Mouse (Mus musculus) forebrain, embryonic 12.5 days (tissue): ENCODE measurements at regions not wholly inside any gene's neighbourhood (a gene's known extent, or its start where the extent isn't known, plus 50 kb on each side); places are given as distances from the start of the nearest gene placed in this dataset.

Experiments
- ATAC-seq: fragments of 200-750 bp; cut with Nextera tagmentation; 2 replicates; pipeline ENCODE4 v1.8.0; 2017; ENCODE audit warnings: moderate TSS enrichment; ENCODE audit not compliant: low FRiP score
- H3K27ac ChIP-seq: fragments of 300-500 bp; sonication (generic); 2 replicates; pipeline ENCODE4 v1.5.1; 2016; ENCODE audit warnings: mild to moderate bottlenecking
- H3K27me3 ChIP-seq: fragments of 300-500 bp; sonication (generic); 2 replicates; pipeline ENCODE4 v1.6.1; 2016; ENCODE audit warnings: mild to moderate bottlenecking
- H3K36me3 ChIP-seq: fragments of 300-500 bp; sonication (generic); replicated peaks from 2 replicates; pipeline ENCODE4 v1.6.1; 2016; ENCODE audit warnings: mild to moderate bottlenecking
- H3K4me1 ChIP-seq: fragments of 300-500 bp; sonication (generic); 2 replicates; pipeline ENCODE4 v1.6.1; 2016
- H3K4me2 ChIP-seq: fragments of 300-500 bp; sonication (generic); 2 replicates; pipeline ENCODE4 v1.6.1; 2016; ENCODE audit warnings: mild to moderate bottlenecking, moderate library complexity
- H3K4me3 ChIP-seq: fragments of 300-500 bp; sonication (generic); replicated peaks from 2 replicates; pipeline ENCODE4 v1.5.1; 2016; ENCODE audit warnings: mild to moderate bottlenecking
- H3K9ac ChIP-seq: fragments of 300-500 bp; sonication (generic); 2 replicates; pipeline ENCODE4 v1.6.1; 2016; ENCODE audit warnings: mild to moderate bottlenecking
- H3K9me3 ChIP-seq: fragments of 300-500 bp; sonication (generic); 2 replicates; pipeline ENCODE4 v1.6.1; 2016
- WGBS: fragments of 180-500 bp; shearing (Covaris S2); methylation state at CpG from one replicate; pipeline ENCODE4 v1.1.7; 2016; 5-methylcytosine and 5-hydroxymethylcytosine counted together

DNA sequence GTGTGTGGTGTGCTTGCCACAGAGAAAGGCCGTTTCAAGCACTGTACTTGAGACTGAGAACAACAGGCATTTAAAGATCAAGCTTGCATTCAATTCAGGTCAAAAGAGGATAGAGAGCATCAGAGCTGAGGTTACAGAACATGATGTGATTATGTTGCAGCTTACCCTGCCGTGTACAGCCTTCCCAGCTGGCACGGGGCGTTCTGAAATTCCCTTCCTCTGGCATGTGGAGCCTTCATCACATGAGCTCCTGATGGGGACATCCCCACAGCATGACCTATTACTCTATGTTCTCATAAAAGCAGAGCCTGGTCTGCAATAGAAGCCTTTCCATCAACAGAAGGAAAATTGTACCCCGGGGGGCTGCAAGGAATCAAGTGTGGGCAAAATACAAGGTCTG lies 62.5 kb upstream of the Spag17 start:
- no peak for ATAC-seq
- no peak overlapping the region for H3K27ac ChIP-seq
- H3K36me3 ChIP-seq, result no peaks in the 10 kb centered on the region
- 83% methylated on average over 5 of the region's 5 CpGs for WGBS
- H3K4me2 ChIP-seq, result no peak overlapping the region
- no peak overlapping the region for H3K4me3 ChIP-seq
- H3K9me3 ChIP-seq, result no peaks in the 10 kb centered on the region
- H3K9ac ChIP-seq, result no peak overlapping the region
- no peaks in the 10 kb centered on the region for H3K4me1 ChIP-seq
- H3K27me3 ChIP-seq, result no peaks in the 10 kb centered on the region

DNA sequence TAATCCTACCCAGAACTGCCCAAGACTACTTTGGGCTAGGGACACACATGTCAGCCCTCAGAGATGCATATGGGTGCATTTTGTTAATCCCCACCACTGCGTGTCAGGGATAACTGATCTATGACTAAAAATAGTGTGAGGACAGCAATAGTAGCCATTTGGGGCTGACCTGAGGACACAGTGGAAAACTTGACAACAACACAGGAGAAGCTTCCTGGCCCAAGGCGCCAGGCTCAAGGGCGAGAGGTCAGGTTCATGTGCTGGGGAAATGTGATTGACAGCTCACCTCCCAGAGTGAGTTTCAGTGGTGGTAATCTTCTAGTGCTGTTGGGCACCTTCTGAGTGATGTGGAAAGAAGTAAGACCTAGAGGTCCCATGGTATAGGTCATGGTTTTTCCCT lies 62.0 kb upstream of the Spag17 start:
- Histone ChIP-seq H3K4me3 (no peak overlapping the region), H3K4me1 (no peaks in the 10 kb centered on the region), H3K27ac (no peak overlapping the region), H3K9me3 (no peaks in the 10 kb centered on the region), H3K27me3 (no peaks in the 10 kb centered on the region), H3K36me3 (no peaks in the 10 kb centered on the region), H3K4me2 (no peak overlapping the region), H3K9ac (no peak overlapping the region)
- no peak for ATAC-seq
- 88% methylated on average over 3 of the region's 3 CpGs for WGBS
